In genomic region chr2:20249403-20249802, GRCm38 (mm10) we compare ENCODE assay signal across 8 mouse cellular contexts.
DNase-seq lines count a peak whose midpoint lies in the region.

No protein-coding gene starts in this region.

- DNase-seq in kidney, postnatal 10 days: peak; percentile 8
- no peak for DNase-seq in kidney, adult 11 months
- DNase-seq in frontal cortex, postnatal 25 days (ENCODE audit: low spot score in 2 of 2): peak; percentile 5 to 34
- peak; percentile 48 to 50 for DNase-seq in layer of hippocampus, adult 8-10 months (ENCODE audit: low spot score in 2 of 2)
- DNase-seq in right cerebral cortex, postnatal 10 days (ENCODE audit: low spot score in 2 of 2): peak; percentile 77 to 86
- no peak for DNase-seq in liver
- DNase-seq in adrenal gland, postnatal 25 days: no peak
- no peak for DNase-seq in lung, adult 18-20 months

Comparison
In these comparisons a context has a peak if more than half of its experiments do, and no peak if none do; other contexts are left out.
1. DNase-seq: peak in kidney, postnatal 10 days (single experiment), frontal cortex, postnatal 25 days (2 of 2), layer of hippocampus, adult 8-10 months (2 of 2) and right cerebral cortex, postnatal 10 days (2 of 2); none in kidney, adult 11 months (single experiment), liver (single experiment), adrenal gland, postnatal 25 days (single experiment) and lung, adult 18-20 months (0 of 2).